Mouse (Mus musculus): ENCODE data around the gene Scaf8. TPM values are rescaled to one million over a fixed set of nuclear protein-coding genes. Genes with fewer than 3 reads are reported as not detected.

Gene Scaf8
- total and polyA plus RNA-seq, 3 experiments = 14.4 to 24.6 TPM; not detected in 1

DNA sequence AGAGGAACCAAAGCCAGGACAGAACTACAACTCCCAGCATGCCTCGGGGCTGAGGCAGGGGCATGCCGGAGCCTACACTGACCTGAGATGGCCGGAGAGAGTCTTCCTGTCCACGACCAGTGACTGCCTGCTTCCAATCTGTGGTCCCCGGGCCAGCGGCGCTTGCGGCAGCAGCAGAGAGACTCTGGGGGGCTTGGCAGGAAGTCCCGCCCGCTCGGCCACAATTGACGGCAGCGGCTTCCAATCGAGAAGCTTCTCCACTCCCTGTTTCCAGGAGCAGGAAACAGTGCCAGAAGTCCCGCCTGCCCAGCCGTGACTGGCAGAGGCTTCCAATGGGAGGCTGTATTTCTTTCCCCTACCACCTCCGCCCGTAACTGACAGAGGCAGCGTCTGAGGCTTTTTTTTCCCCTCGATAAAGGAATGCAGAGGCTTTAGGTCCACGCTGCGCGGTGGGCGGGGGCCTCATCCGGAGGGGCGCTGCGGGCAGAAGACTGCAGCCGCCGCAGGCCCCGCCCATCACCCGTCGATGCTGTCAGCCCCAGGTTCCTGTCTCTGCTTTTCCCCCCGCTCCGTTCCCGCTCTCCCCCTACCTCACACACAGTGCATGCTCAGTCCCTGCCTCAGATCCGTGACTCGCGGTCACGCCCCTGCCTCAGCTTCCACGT is 30.8 kb upstream of the Scaf8 start (continued):
- TF ChIP-seq E2F4 (IDR thresholded peaks at IDR 0.05; ENCODE audit: borderline replicate concordance, low read depth, low read length) (no peak), GABPA (IDR thresholded peaks at IDR 0.05; ENCODE audit: low read depth, low read length) (no peak), UBTF (IDR thresholded peaks at IDR 0.05; ENCODE audit: borderline replicate concordance, insufficient read depth, low read depth, low read length) (no peak), MXI1 (IDR thresholded peaks at IDR 0.05; ENCODE audit: low read depth, low read length) (peak; percentile 43; the same call in 1 of the 2 replicates), POLR2A (IDR thresholded peaks at IDR 0.05; ENCODE audit: control insufficient read depth in 1 of 2, insufficient read depth in 1 of 2, low read depth in 1 of 2, low read length in 2 of 2, poor library complexity in 1 of 2) (peak in 1 of 2 experiments; percentile 50; a peak in 1 of 4 replicates), ZKSCAN1 (IDR thresholded peaks at IDR 0.05; ENCODE audit: low read depth, low read length) (no peak), POLR2AphosphoS5 (IDR thresholded peaks at IDR 0.05; ENCODE audit: borderline replicate concordance, low read depth, low read length) (no peak), TCF12 (IDR thresholded peaks at IDR 0.05; ENCODE audit: low read depth, low read length) (no peak), RCOR1 (IDR thresholded peaks at IDR 0.05; ENCODE audit: low read depth, low read length) (no peak)

DNA sequence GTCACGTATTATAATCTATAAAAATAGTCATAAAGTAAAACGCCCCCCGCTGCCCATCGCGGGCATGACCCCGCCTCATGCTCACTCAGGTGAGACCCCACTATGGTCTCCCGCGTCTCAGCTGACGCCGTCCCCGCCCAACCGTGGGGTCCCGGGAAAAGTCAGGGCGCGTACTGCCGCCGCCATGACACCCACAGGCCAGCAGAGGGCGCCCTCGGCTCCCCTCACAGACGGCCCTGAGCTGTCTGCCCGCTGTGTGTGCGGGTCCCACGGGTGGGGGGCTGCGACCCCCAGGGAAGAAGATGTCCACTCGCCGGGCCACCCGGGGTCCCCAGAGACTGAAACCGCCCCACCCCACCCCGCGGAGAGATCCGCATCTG is 30.2 kb upstream of the Scaf8 start:
- H3K4me3 ChIP-seq (ENCODE audit: control insufficient read depth in 1 of 2, insufficient read depth in 1 of 2, low read depth in 2 of 2, low read length in 2 of 2) = peak overlapping the region; percentile 60 to 87

DNA sequence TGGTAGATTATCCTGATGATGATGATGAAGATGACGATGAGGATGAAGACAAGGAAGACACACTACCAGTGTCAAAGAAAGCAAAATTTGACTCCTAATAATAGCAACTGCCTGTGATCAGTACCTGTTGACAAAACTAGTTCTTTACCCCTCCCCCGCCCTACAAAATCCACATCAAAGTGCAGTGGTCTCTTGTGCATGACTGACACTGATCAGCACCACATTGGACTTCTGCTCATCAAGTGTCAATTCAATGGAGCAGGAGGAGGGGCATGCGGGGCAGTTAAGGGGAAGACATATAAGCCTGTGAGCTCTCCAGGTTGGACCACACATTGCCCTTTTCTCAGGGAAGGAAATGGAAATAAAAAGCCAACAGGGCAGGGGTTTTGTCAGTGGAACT is 29.6 kb upstream of the Scaf8 start:
- TF ChIP-seq ZC3H11A (IDR thresholded peaks at IDR 0.05; ENCODE audit: low read depth, low read length) (no peak), USF1 (IDR thresholded peaks at IDR 0.05; ENCODE audit: low read depth, low read length) (no peak), USF2 (IDR thresholded peaks at IDR 0.05; ENCODE audit: borderline replicate concordance in 1 of 2, insufficient read depth in 1 of 2, low read depth in 1 of 2, low read length in 2 of 2) (no peak), RAD21 (IDR thresholded peaks at IDR 0.05; ENCODE audit: low read depth, low read length) (no peak), CTCF (IDR thresholded peaks at IDR 0.05 in 2 of 3, conservative IDR thresholded peaks at IDR 0.05 in 1 of 3; ENCODE audit: control insufficient read depth in 1 of 3, insufficient read depth in 1 of 3, low read depth in 2 of 3, low read length in 3 of 3, poor library complexity in 1 of 3, severe bottlenecking in 1 of 3) (no peak), TBP (IDR thresholded peaks at IDR 0.05; ENCODE audit: low read depth, low read length) (no peak), KAT2A (conservative IDR thresholded peaks at IDR 0.05; ENCODE audit: low read depth, low read length) (no peak), MYB (IDR thresholded peaks at IDR 0.05; ENCODE audit: low read depth, low read length) (no peak), MAX (IDR thresholded peaks at IDR 0.05; ENCODE audit: low read length) (no peak), HCFC1 (IDR thresholded peaks at IDR 0.05; ENCODE audit: low read depth, low read length) (no peak), GATA1 (IDR thresholded peaks at IDR 0.05; ENCODE audit: low read depth, low read length) (no peak)
- Histone ChIP-seq H3K27ac (ENCODE audit: control insufficient read depth, low read depth, low read length) (no peak overlapping the region), H3K9ac (ENCODE audit: control insufficient read depth, low read depth, low read length, poor library complexity, severe bottlenecking) (peak overlapping the region; percentile 91), H3K79me2 (ENCODE audit: control insufficient read depth, insufficient read depth, low read length, poor library complexity) (no peaks in the 10 kb centered on the region; the same call in 1 of the 2 replicates), H3K27me3 (ENCODE audit: control insufficient read depth in 1 of 2, insufficient read depth in 2 of 2, low read length in 2 of 2) (no peaks in the 10 kb centered on the region), H3K36me3 (ENCODE audit: control insufficient read depth in 1 of 2, insufficient read depth in 2 of 2, low read length in 2 of 2) (no peaks in the 10 kb centered on the region), H3K4me3 (ENCODE audit: control insufficient read depth in 1 of 2, insufficient read depth in 1 of 2, low read depth in 2 of 2, low read length in 2 of 2) (peak overlapping the region; percentile 60 to 87), H3K9me3 (replicated peaks; ENCODE audit: insufficient read depth, low read length) (no peaks in the 10 kb centered on the region), H3K4me1 (ENCODE audit: control insufficient read depth in 1 of 2, insufficient read depth in 2 of 2, low read length in 2 of 2) (peaks cover 0 to 2% of the 10 kb centered on the region in 2 experiments; a peak in 1 of 4 replicates)
- peak; percentile 47 for DNase-seq (ENCODE audit: low read depth, low spot score)

More for the DNA sequence above, 30.2 kb upstream of the Scaf8 start:
- DNase-seq (ENCODE audit: low read depth, low spot score) = peak; percentile 77
- Histone ChIP-seq H3K27ac (ENCODE audit: control insufficient read depth, low read depth, low read length) (peak overlapping the region; percentile 88), H3K36me3 (ENCODE audit: control insufficient read depth in 1 of 2, insufficient read depth in 2 of 2, low read length in 2 of 2) (no peaks in the 10 kb centered on the region), H3K4me1 (ENCODE audit: control insufficient read depth in 1 of 2, insufficient read depth in 2 of 2, low read length in 2 of 2) (peaks cover 0 to 2% of the 10 kb centered on the region in 2 experiments; a peak in 1 of 4 replicates), H3K9me3 (replicated peaks; ENCODE audit: insufficient read depth, low read length) (no peaks in the 10 kb centered on the region), H3K79me2 (ENCODE audit: control insufficient read depth, insufficient read depth, low read length, poor library complexity) (no peaks in the 10 kb centered on the region; the same call in 1 of the 2 replicates), H3K27me3 (ENCODE audit: control insufficient read depth in 1 of 2, insufficient read depth in 2 of 2, low read length in 2 of 2) (no peaks in the 10 kb centered on the region), H3K9ac (ENCODE audit: control insufficient read depth, low read depth, low read length, poor library complexity, severe bottlenecking) (peak overlapping the region; percentile 91)
- TF ChIP-seq POLR2AphosphoS2 (IDR thresholded peaks at IDR 0.05; ENCODE audit: low read length) (no peak), RAD21 (IDR thresholded peaks at IDR 0.05; ENCODE audit: low read depth, low read length) (peak; percentile 24), SIN3A (IDR thresholded peaks at IDR 0.05; ENCODE audit: low read length) (peak; percentile 37; the same call in 1 of the 2 replicates), MXI1 (IDR thresholded peaks at IDR 0.05; ENCODE audit: low read depth, low read length) (peak; percentile 67), NELFE (IDR thresholded peaks at IDR 0.05; ENCODE audit: low read depth, low read length) (no peak), CTCF (IDR thresholded peaks at IDR 0.05 in 2 of 3, conservative IDR thresholded peaks at IDR 0.05 in 1 of 3; ENCODE audit: control insufficient read depth in 1 of 3, insufficient read depth in 1 of 3, low read depth in 2 of 3, low read length in 3 of 3, poor library complexity in 1 of 3, severe bottlenecking in 1 of 3) (peak; percentile 46 to 77 (median 60); a peak in 5 of 6 replicates), ETS1 (IDR thresholded peaks at IDR 0.05; ENCODE audit: low read depth, low read length) (no peak), ZC3H11A (IDR thresholded peaks at IDR 0.05; ENCODE audit: low read depth, low read length) (0 out of 2 replicates have a peak, but pooled peaks have one; percentile 8), SMC3 (IDR thresholded peaks at IDR 0.05; ENCODE audit: low read depth, low read length) (peak; percentile 44)
